Mouse (Mus musculus) heart, embryonic 16.5 days (tissue): ENCODE measurements around the gene Adat1. TPM values are rescaled to one million over a fixed set of nuclear protein-coding genes. Genes with fewer than 3 reads are reported as not detected.
A peak's percentile ranks its signal among the peaks of the same experiment; 100 is the strongest.

Experiments used
- ATAC-seq: fragments of 200-750 bp; cut with Nextera tagmentation; replicated peaks from 2 replicates; pipeline ENCODE4 v1.8.0; 2017; ENCODE audit warnings: moderate number of reproducible peaks; ENCODE audit not compliant: insufficient read depth, low FRiP score; ENCODE audit errors: extremely low read depth
- H3K27ac ChIP-seq: fragments of 300-500 bp; sonication (generic); 2 replicates; pipeline ENCODE4 v1.5.1; 2014; ENCODE audit warnings: mild to moderate bottlenecking, low read length, control low read depth, moderate library complexity
- H3K27me3 ChIP-seq: fragments of 300-500 bp; sonication (generic); 2 replicates; pipeline ENCODE4 v1.6.1; 2014; ENCODE audit warnings: low read length, mixed read lengths; ENCODE audit not compliant: control insufficient read depth, insufficient read depth
- H3K36me3 ChIP-seq: fragments of 300-500 bp; sonication (generic); 2 replicates; pipeline ENCODE4 v1.6.1; 2014; ENCODE audit not compliant: control insufficient read depth, insufficient read depth
- H3K4me1 ChIP-seq: fragments of 300-500 bp; sonication (generic); 2 replicates; pipeline ENCODE4 v1.6.1; 2014; ENCODE audit warnings: low read length, mixed read lengths; ENCODE audit not compliant: control insufficient read depth, insufficient read depth
- H3K4me2 ChIP-seq: fragments of 300-500 bp; sonication (generic); 2 replicates; pipeline ENCODE4 v1.6.1; 2014; ENCODE audit warnings: low read depth, mild to moderate bottlenecking, control low read depth, low read length
- H3K4me3 ChIP-seq: fragments of 300-500 bp; sonication (generic); 2 replicates; pipeline ENCODE4 v1.5.1; 2014; ENCODE audit warnings: mild to moderate bottlenecking, control low read depth, low read length
- H3K9ac ChIP-seq: fragments of 300-500 bp; sonication (generic); 2 replicates; pipeline ENCODE4 v1.6.1; 2014; ENCODE audit warnings: low read length, control low read depth
- H3K9me3 ChIP-seq: fragments of 300-500 bp; sonication (generic); replicated peaks from 2 replicates; pipeline ENCODE4 v1.6.1; 2016; ENCODE audit warnings: low read length; ENCODE audit not compliant: control insufficient read depth
- WGBS: fragments of 180-500 bp; shearing (Covaris S2); extraction: QIAGEN DNeasy Blood & Tissue Kit; methylation state at CpG from one replicate; pipeline ENCODE4 v1.1.7; 2014; 5-methylcytosine and 5-hydroxymethylcytosine counted together
- polyA plus RNA-seq: library from polyadenylated mRNA; unstranded; fragments of >200 nt; fragmentation: Nextera tagmentation; extraction: Ambion mirVana; gene quantifications from 2 replicates; pipeline ENCODE4 v1.2.1, GENCODE M21; 2015

The Adat1 gene
- polyA plus RNA-seq, 1 experiment from 2014 or later, result 5.6 TPM

- WGBS, result 90% methylated on average over 4 of the region's 4 CpGs
- Histone ChIP-seq H3K4me3 (no peak overlapping the region), H3K4me2 (no peak overlapping the region), H3K9me3 (no peaks in the 10 kb centered on the region), H3K27ac (no peak overlapping the region), H3K36me3 (0 out of 2 replicates have a peak, but pooled peaks cover 3% of the 10 kb centered on the region), H3K27me3 (no peaks in the 10 kb centered on the region), H3K9ac (no peak overlapping the region), H3K4me1 (peaks cover 12% of the 10 kb centered on the region)
- no peak for ATAC-seq
Observed at GRCm38 (mm10) chr8:111963546-111963945, 28.6 kb downstream of the Adat1 start.

GRCm38 (mm10) chr8:111963091-111963490 is 29.0 kb downstream of the Adat1 start:
- Histone ChIP-seq H3K9me3 (no peaks in the 10 kb centered on the region), H3K4me2 (peak overlapping the region; percentile 27; the same call in 1 of the 2 replicates), H3K9ac (no peak overlapping the region), H3K27ac (peak overlapping the region; percentile 22), H3K4me3 (no peak overlapping the region), H3K36me3 (no peaks in the 10 kb centered on the region), H3K27me3 (no peaks in the 10 kb centered on the region), H3K4me1 (peaks cover 12% of the 10 kb centered on the region)
- ATAC-seq, result no peak
- WGBS, result 59% methylated on average over 10 of the region's 10 CpGs

- H3K4me1 ChIP-seq, result peaks cover 12% of the 10 kb centered on the region
- H3K27me3 ChIP-seq, result no peaks in the 10 kb centered on the region
- 28% methylated on average over 1 of the region's 1 CpGs for WGBS
- H3K27ac ChIP-seq, result peak overlapping the region; percentile 57
- no peaks in the 10 kb centered on the region for H3K9me3 ChIP-seq
- no peaks in the 10 kb centered on the region for H3K36me3 ChIP-seq
- H3K4me2 ChIP-seq, result peak overlapping the region; percentile 27; the same call in 1 of the 2 replicates
- no peak overlapping the region for H3K9ac ChIP-seq
- peak; percentile 50; the same call in 1 of the 2 replicates for ATAC-seq
- H3K4me3 ChIP-seq, result no peak overlapping the region
Observed at GRCm38 (mm10) chr8:111962589-111962988, 29.5 kb downstream of the Adat1 start.

- Histone ChIP-seq H3K4me3 (no peak overlapping the region), H3K4me1 (peaks cover 12% of the 10 kb centered on the region), H3K27me3 (no peaks in the 10 kb centered on the region), H3K9ac (no peak overlapping the region), H3K27ac (no peak overlapping the region), H3K4me2 (no peak overlapping the region), H3K36me3 (peaks cover 4% of the 10 kb centered on the region), H3K9me3 (no peaks in the 10 kb centered on the region)
- WGBS, result 77% methylated on average over 3 of the region's 3 CpGs
- ATAC-seq, result no peak
Observed at GRCm38 (mm10) chr8:111961330-111961729, 30.8 kb downstream of the Adat1 start.

- H3K4me1 ChIP-seq, result peaks cover 12% of the 10 kb centered on the region
- WGBS, result 53% methylated on average over 15 of the region's 15 CpGs
- no peaks in the 10 kb centered on the region for H3K27me3 ChIP-seq
- no peak overlapping the region for H3K9ac ChIP-seq
- no peak overlapping the region for H3K4me3 ChIP-seq
- no peak for ATAC-seq
- H3K9me3 ChIP-seq, result no peaks in the 10 kb centered on the region
- no peak overlapping the region for H3K4me2 ChIP-seq
- no peak overlapping the region for H3K27ac ChIP-seq
- peaks cover 5% of the 10 kb centered on the region for H3K36me3 ChIP-seq
Observed at GRCm38 (mm10) chr8:111960591-111961321, 31.3 kb downstream of the Adat1 start.

DNA sequence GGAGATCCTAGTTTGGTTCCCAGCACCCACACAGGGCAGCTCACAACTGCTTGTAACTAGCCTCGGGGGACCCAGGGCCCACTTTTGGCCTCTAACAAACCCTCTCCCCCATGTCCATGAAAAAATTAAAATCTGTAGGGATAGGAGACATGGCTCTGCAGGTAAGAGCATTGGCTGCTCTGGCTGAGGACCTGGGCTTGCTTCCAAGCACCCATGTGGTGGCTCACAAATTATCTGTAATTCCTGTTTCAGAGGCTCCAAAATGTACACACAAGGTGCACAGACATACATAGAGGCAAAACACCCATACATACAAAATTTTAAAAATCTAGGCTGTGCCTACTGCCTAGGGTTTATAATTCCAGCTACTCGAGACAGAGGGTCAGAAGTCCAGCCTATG is 34.9 kb downstream of the Adat1 start:
- Histone ChIP-seq H3K36me3 (peaks cover 29% of the 10 kb centered on the region), H3K4me3 (no peak overlapping the region), H3K27ac (no peak overlapping the region), H3K9ac (no peak overlapping the region), H3K4me1 (no peaks in the 10 kb centered on the region; the same call in 1 of the 2 replicates), H3K27me3 (no peaks in the 10 kb centered on the region), H3K4me2 (no peak overlapping the region), H3K9me3 (no peaks in the 10 kb centered on the region)
- 90% methylated on average over 2 of the region's 2 CpGs for WGBS
- no peak for ATAC-seq

- peaks cover 39% of the 10 kb centered on the region for H3K36me3 ChIP-seq
- H3K9ac ChIP-seq, result no peak overlapping the region
- ATAC-seq, result no peak
- WGBS, result 81% methylated on average over 5 of the region's 5 CpGs
- no peaks in the 10 kb centered on the region for H3K27me3 ChIP-seq
- no peak overlapping the region for H3K27ac ChIP-seq
- H3K4me1 ChIP-seq, result no peaks in the 10 kb centered on the region
- no peak overlapping the region for H3K4me2 ChIP-seq
- no peaks in the 10 kb centered on the region for H3K9me3 ChIP-seq
- no peak overlapping the region for H3K4me3 ChIP-seq
Observed at GRCm38 (mm10) chr8:111955879-111956278, 36.2 kb downstream of the Adat1 start.

- Histone ChIP-seq H3K27me3 (no peaks in the 10 kb centered on the region), H3K4me3 (no peak overlapping the region), H3K27ac (no peak overlapping the region), H3K36me3 (peaks cover 39% of the 10 kb centered on the region), H3K4me2 (no peak overlapping the region), H3K9ac (no peak overlapping the region), H3K9me3 (no peaks in the 10 kb centered on the region), H3K4me1 (no peaks in the 10 kb centered on the region)
- 73% methylated on average over 4 of the region's 4 CpGs for WGBS
- no peak for ATAC-seq
Observed at GRCm38 (mm10) chr8:111954844-111955594, 37.1 kb downstream of the Adat1 start.

DNA sequence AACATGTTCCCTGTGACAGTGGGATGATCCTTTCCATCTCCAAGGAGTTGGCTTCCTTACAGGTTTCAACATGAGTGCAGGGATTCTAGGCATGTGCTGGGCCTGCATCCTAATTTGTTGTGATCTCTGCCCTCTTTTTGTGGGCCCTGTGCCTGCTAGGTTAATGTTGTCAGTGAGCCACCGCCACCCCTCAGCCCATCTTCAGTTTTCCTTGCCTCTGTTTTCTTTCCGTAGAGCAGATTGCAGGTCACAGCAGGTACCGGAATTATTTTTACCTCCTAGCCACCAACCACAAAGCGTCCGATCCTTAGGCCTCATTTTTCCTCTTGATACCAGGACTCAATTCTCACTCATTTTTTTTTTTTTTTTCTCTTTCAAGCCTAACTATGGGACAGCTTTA is 40.2 kb downstream of the Adat1 start:
- no peaks in the 10 kb centered on the region for H3K9me3 ChIP-seq
- no peak overlapping the region for H3K27ac ChIP-seq
- H3K27me3 ChIP-seq, result no peaks in the 10 kb centered on the region
- WGBS, result 94% methylated on average over 5 of the region's 5 CpGs
- no peak for ATAC-seq
- no peak overlapping the region for H3K4me2 ChIP-seq
- no peak overlapping the region for H3K4me3 ChIP-seq
- H3K4me1 ChIP-seq, result no peaks in the 10 kb centered on the region
- no peak overlapping the region for H3K9ac ChIP-seq
- peaks cover 47% of the 10 kb centered on the region for H3K36me3 ChIP-seq
